Mouse (Mus musculus) hindbrain, embryonic 13.5 days (tissue): ENCODE data around the gene Kctd11. TPM values are rescaled to one million over a fixed set of nuclear protein-coding genes. Genes with fewer than 3 reads are reported as not detected.
"Not testable (repeated sequence)": the region's sequence is repeated elsewhere in the genome, so short reads cannot be mapped to it uniquely, and the experiment has no call there.

Experiments
- ATAC-seq: fragments of 200-750 bp; cut with Nextera tagmentation; 2 replicates; pipeline ENCODE4 v1.8.0; 2017; ENCODE audit warnings: moderate TSS enrichment; ENCODE audit not compliant: low FRiP score
- H3K27ac ChIP-seq: fragments of 300-500 bp; sonication (generic); 2 replicates; pipeline ENCODE4 v1.5.1; 2015; ENCODE audit warnings: inconsistent platforms, mild to moderate bottlenecking, moderate library complexity
- H3K27me3 ChIP-seq: fragments of 300-500 bp; sonication (generic); 2 replicates; pipeline ENCODE4 v1.6.1; 2015; ENCODE audit warnings: mild to moderate bottlenecking, inconsistent platforms
- H3K36me3 ChIP-seq: fragments of 300-500 bp; sonication (generic); 2 replicates; pipeline ENCODE4 v1.6.1; 2015; ENCODE audit warnings: mild to moderate bottlenecking, inconsistent platforms
- H3K4me1 ChIP-seq: fragments of 300-500 bp; sonication (generic); replicated peaks from 2 replicates; pipeline ENCODE4 v1.6.1; 2015; ENCODE audit warnings: inconsistent platforms
- H3K4me2 ChIP-seq: fragments of 300-500 bp; sonication (generic); 2 replicates; pipeline ENCODE4 v1.6.1; 2015; ENCODE audit warnings: inconsistent platforms, mild to moderate bottlenecking, moderate library complexity
- H3K4me3 ChIP-seq: fragments of 300-500 bp; sonication (generic); 2 replicates; pipeline ENCODE4 v1.5.1; 2015; ENCODE audit warnings: mild to moderate bottlenecking, inconsistent platforms
- H3K9ac ChIP-seq: fragments of 300-500 bp; sonication (generic); 2 replicates; pipeline ENCODE4 v1.6.1; 2015; ENCODE audit warnings: mild to moderate bottlenecking, inconsistent platforms
- H3K9me3 ChIP-seq: fragments of 300-500 bp; sonication (generic); 2 replicates; pipeline ENCODE4 v1.6.1; 2016; ENCODE audit warnings: inconsistent platforms
- WGBS: fragments of 180-500 bp; shearing (Covaris S2); methylation state at CpG from one replicate; pipeline ENCODE4 v1.1.7; 2015; 5-methylcytosine and 5-hydroxymethylcytosine counted together
- polyA plus RNA-seq: library from polyadenylated mRNA; unstranded; fragments of >200 nt; fragmentation: Nextera tagmentation; extraction: Ambion mirVana; gene quantifications from 2 replicates; pipeline ENCODE4 v1.2.1, GENCODE M21; 2015

Kctd11 gene
- polyA plus RNA-seq, 1 experiment from 2014 or later = 2.5 TPM

- no peak overlapping the region for H3K27ac ChIP-seq
- peaks cover 4% of the 10 kb centered on the region; the same call in 1 of the 2 replicates for H3K4me1 ChIP-seq
- H3K4me2 ChIP-seq = no peak overlapping the region
- WGBS = 85% methylated on average over 4 of the region's 4 CpGs
- no peak overlapping the region for H3K9ac ChIP-seq
- no peak for ATAC-seq
- H3K4me3 ChIP-seq = no peak overlapping the region
- H3K27me3 ChIP-seq = no peaks in the 10 kb centered on the region; the same call in 1 of the 2 replicates
- no peaks in the 10 kb centered on the region for H3K36me3 ChIP-seq
- H3K9me3 ChIP-seq = no peaks in the 10 kb centered on the region
Observed at GRCm38 (mm10) chr11:69872451-69872850, 8.8 kb downstream of the Kctd11 start.

GRCm38 (mm10) chr11:69871822-69872221, 9.4 kb downstream of the Kctd11 start:
- Histone ChIP-seq H3K9me3 (no peaks in the 10 kb centered on the region), H3K4me2 (no peak overlapping the region), H3K4me1 (no peaks in the 10 kb centered on the region), H3K4me3 (no peak overlapping the region), H3K27ac (no peak overlapping the region), H3K9ac (no peak overlapping the region), H3K27me3 (no peaks in the 10 kb centered on the region; the same call in 1 of the 2 replicates), H3K36me3 (no peaks in the 10 kb centered on the region)
- 88% methylated on average over 7 of the region's 7 CpGs for WGBS
- no peak for ATAC-seq

- no peaks in the 10 kb centered on the region for H3K9me3 ChIP-seq
- no peaks in the 10 kb centered on the region for H3K36me3 ChIP-seq
- H3K4me2 ChIP-seq = no peak overlapping the region
- no peak overlapping the region for H3K9ac ChIP-seq
- WGBS = 94% methylated on average over 2 of the region's 2 CpGs
- ATAC-seq = no peak
- H3K4me1 ChIP-seq = no peaks in the 10 kb centered on the region
- H3K27ac ChIP-seq = no peak overlapping the region
- no peak overlapping the region for H3K4me3 ChIP-seq
- H3K27me3 ChIP-seq = no peaks in the 10 kb centered on the region; the same call in 1 of the 2 replicates
Observed at GRCm38 (mm10) chr11:69870289-69871069, 10.7 kb downstream of the Kctd11 start.

- no peak for ATAC-seq
- no peak overlapping the region for H3K27ac ChIP-seq
- 73% methylated on average over 9 of the region's 9 CpGs for WGBS
- 0 out of 2 replicates have a peak overlapping the region, but pooled peaks have one; percentile 39 for H3K9ac ChIP-seq
- H3K4me1 ChIP-seq = no peaks in the 10 kb centered on the region
- no peak overlapping the region for H3K4me2 ChIP-seq
- no peak overlapping the region for H3K4me3 ChIP-seq
- no peaks in the 10 kb centered on the region for H3K36me3 ChIP-seq
- no peaks in the 10 kb centered on the region; the same call in 1 of the 2 replicates for H3K27me3 ChIP-seq
- no peaks in the 10 kb centered on the region for H3K9me3 ChIP-seq
Observed at GRCm38 (mm10) chr11:69867335-69867734, 13.9 kb downstream of the Kctd11 start.

- H3K4me1 ChIP-seq = no peaks in the 10 kb centered on the region
- 79% methylated on average over 9 of the region's 9 CpGs for WGBS
- no peak overlapping the region for H3K27ac ChIP-seq
- no peaks in the 10 kb centered on the region; the same call in 1 of the 2 replicates for H3K27me3 ChIP-seq
- no peak overlapping the region for H3K4me2 ChIP-seq
- H3K9ac ChIP-seq = no peak overlapping the region; the same call in 1 of the 2 replicates
- ATAC-seq = no peak
- no peaks in the 10 kb centered on the region for H3K9me3 ChIP-seq
- H3K36me3 ChIP-seq = no peaks in the 10 kb centered on the region
- no peak overlapping the region for H3K4me3 ChIP-seq
Observed at GRCm38 (mm10) chr11:69865561-69865960, 15.6 kb downstream of the Kctd11 start.

GRCm38 (mm10) chr11:69864138-69864860, 16.9 kb downstream of the Kctd11 start:
- ATAC-seq = no peak

GRCm38 (mm10) chr11:69863729-69864128, 17.5 kb downstream of the Kctd11 start:
- H3K27ac ChIP-seq, H3K9me3 ChIP-seq, ATAC-seq, H3K4me2 ChIP-seq, H3K36me3 ChIP-seq, H3K4me3 ChIP-seq, H3K9ac ChIP-seq, H3K4me1 ChIP-seq: not testable (repeated sequence)
- peaks cover 12% of the 10 kb centered on the region for H3K27me3 ChIP-seq
- WGBS = 83% methylated on average over 3 of the region's 3 CpGs

More at GRCm38 (mm10) chr11:69864138-69864860, 16.9 kb downstream of the Kctd11 start:
- no peak overlapping the region for H3K4me2 ChIP-seq
- H3K9ac ChIP-seq = no peak overlapping the region
- WGBS = 56% methylated on average over 8 of the region's 8 CpGs
- peaks cover 6% of the 10 kb centered on the region for H3K27me3 ChIP-seq
- H3K36me3 ChIP-seq = no peaks in the 10 kb centered on the region
- no peak overlapping the region for H3K27ac ChIP-seq
- no peaks in the 10 kb centered on the region for H3K4me1 ChIP-seq
- no peak overlapping the region for H3K4me3 ChIP-seq
- no peaks in the 10 kb centered on the region for H3K9me3 ChIP-seq

GRCm38 (mm10) chr11:69858113-69858998, 22.9 kb downstream of the Kctd11 start, which contains the start of gene Tnk1:
TSS of gene Tnk1 (minus strand) at chr11:69858730.
- no peaks in the 10 kb centered on the region for H3K36me3 ChIP-seq
- H3K9ac ChIP-seq = no peak within 1 kb of the TSS
- peaks cover 6% of the 10 kb centered on the region; the same call in 1 of the 2 replicates for H3K4me1 ChIP-seq
- H3K4me2 ChIP-seq = no peak within 1 kb of the TSS
- H3K9me3 ChIP-seq = no peaks in the 10 kb centered on the region
- peaks cover 35% of the 10 kb centered on the region for H3K27me3 ChIP-seq
- WGBS = 23% methylated on average over 30 of the region's 30 CpGs
- no peak for ATAC-seq
- no peak within 1 kb of the TSS for H3K27ac ChIP-seq
- no peak within 1 kb of the TSS for H3K4me3 ChIP-seq

GRCm38 (mm10) chr11:69855347-69855746, 25.9 kb downstream of the Kctd11 start:
- Histone ChIP-seq H3K4me3 (no peak overlapping the region), H3K27me3 (peaks cover 35% of the 10 kb centered on the region), H3K36me3 (peaks cover 25% of the 10 kb centered on the region), H3K4me2 (no peak overlapping the region), H3K9me3 (no peaks in the 10 kb centered on the region), H3K27ac (no peak overlapping the region), H3K9ac (no peak overlapping the region), H3K4me1 (peaks cover 7% of the 10 kb centered on the region)
- WGBS = 17% methylated on average over 16 of the region's 16 CpGs
- no peak for ATAC-seq

GRCm38 (mm10) chr11:69854680-69855079, 26.5 kb downstream of the Kctd11 start:
- peaks cover 32% of the 10 kb centered on the region for H3K36me3 ChIP-seq
- H3K4me2 ChIP-seq = no peak overlapping the region
- 88% methylated on average over 10 of the region's 10 CpGs for WGBS
- no peak overlapping the region for H3K9ac ChIP-seq
- H3K27ac ChIP-seq = no peak overlapping the region; the same call in 1 of the 2 replicates
- H3K27me3 ChIP-seq = peaks cover 32% of the 10 kb centered on the region
- no peak overlapping the region for H3K4me3 ChIP-seq
- H3K4me1 ChIP-seq = peaks cover 14% of the 10 kb centered on the region
- no peak for ATAC-seq
- no peaks in the 10 kb centered on the region for H3K9me3 ChIP-seq

GRCm38 (mm10) chr11:69853994-69854393, 27.2 kb downstream of the Kctd11 start:
- 78% methylated on average over 7 of the region's 7 CpGs for WGBS
- H3K27ac ChIP-seq = no peak overlapping the region
- H3K4me3 ChIP-seq = no peak overlapping the region
- peaks cover 39% of the 10 kb centered on the region for H3K36me3 ChIP-seq
- H3K27me3 ChIP-seq = peaks cover 26% of the 10 kb centered on the region
- no peaks in the 10 kb centered on the region for H3K9me3 ChIP-seq
- H3K4me2 ChIP-seq = no peak overlapping the region
- peaks cover 18% of the 10 kb centered on the region for H3K4me1 ChIP-seq
- H3K9ac ChIP-seq = no peak overlapping the region
- ATAC-seq = no peak

GRCm38 (mm10) chr11:69850754-69851153, 30.5 kb downstream of the Kctd11 start:
- Histone ChIP-seq H3K4me1 (peaks cover 43% of the 10 kb centered on the region), H3K9me3 (no peaks in the 10 kb centered on the region), H3K4me3 (no peak overlapping the region), H3K4me2 (no peak overlapping the region), H3K9ac (no peak overlapping the region), H3K27ac (no peak overlapping the region), H3K27me3 (no peaks in the 10 kb centered on the region), H3K36me3 (peaks cover 49% of the 10 kb centered on the region)
- ATAC-seq = no peak
- 79% methylated on average over 8 of the region's 8 CpGs for WGBS
